Mouse (Mus musculus) heart, adult 2 months (tissue): Measurements from ENCODE around the gene Med16. TPM values are rescaled to one million over a fixed set of nuclear protein-coding genes. Genes with fewer than 3 reads are reported as not detected.

Experiments used
- DNase-seq, 2 experiments: peaks; one replicate each; pipeline ENCODE4 v3.0.0; 2021
- H3K27ac ChIP-seq: fragments of 200-600 bp; 2 replicates; pipeline ENCODE4 v1.8.1; 2022
- H3K27me3 ChIP-seq: fragments of 200-500 bp; 2 replicates; pipeline ENCODE4 v1.6.1; 2012; ENCODE audit warnings: mild to moderate bottlenecking, low read length, inconsistent platforms, mixed read lengths; ENCODE audit not compliant: control insufficient read depth, insufficient read depth
- H3K36me3 ChIP-seq: fragments of 200-500 bp; 2 replicates; pipeline ENCODE4 v1.6.1; 2012; ENCODE audit warnings: low read length, inconsistent platforms; ENCODE audit not compliant: control insufficient read depth, insufficient read depth
- H3K4me1 ChIP-seq: fragments of 200-500 bp; 2 replicates; pipeline ENCODE4 v1.6.1; 2011; ENCODE audit warnings: low read length; ENCODE audit not compliant: control insufficient read depth, insufficient read depth
- H3K4me3 ChIP-seq: fragments of 200-600 bp; 2 replicates; pipeline ENCODE4 v1.8.1; 2022
- H3K79me2 ChIP-seq: fragments of 200-500 bp; replicated peaks from 2 replicates; pipeline ENCODE4 v1.6.1; 2012; ENCODE audit warnings: mild to moderate bottlenecking, inconsistent platforms, low read length, moderate library complexity, mixed read lengths; ENCODE audit not compliant: control insufficient read depth, insufficient read depth
- H3K9ac ChIP-seq: fragments of 200-500 bp; 2 replicates; pipeline ENCODE4 v1.6.1; 2012; ENCODE audit warnings: low read depth, mild to moderate bottlenecking, control low read depth, inconsistent platforms, low read length, mixed read lengths
- CTCF ChIP-seq: fragments of 200-600 bp; IDR thresholded peaks from 2 replicates; pipeline ENCODE4 v1.8.1; 2022; ENCODE audit warnings: antibody characterized with exemption, mild to moderate bottlenecking, moderate library complexity
- EP300 ChIP-seq: fragments of 200-500 bp; IDR thresholded peaks from 2 replicates; pipeline ENCODE4 v1.6.1; 2011; ENCODE audit warnings: low read depth, low read length, control low read depth; ENCODE audit not compliant: insufficient read depth
- POLR2A ChIP-seq: fragments of 200-500 bp; IDR thresholded peaks from 2 replicates; pipeline ENCODE4 v1.6.1; 2011; ENCODE audit warnings: mild to moderate bottlenecking, low read depth, low read length, control low read depth; ENCODE audit not compliant: insufficient read depth
- WGBS: fragments of 180-500 bp; shearing (Covaris S2); methylation state at CpG from one replicate; pipeline ENCODE4 v1.1.7; 2018; 5-methylcytosine and 5-hydroxymethylcytosine counted together
- intact Hi-C: fragments of 180-260 bp; cut with DNase I; formaldehyde crosslinking; loops from one replicate; pipeline ENCODE4 v1.15.1; 2025
- polyA plus RNA-seq: library from polyadenylated mRNA; depleted of rRNA; stranded (reverse); fragments of >200 nt; gene quantifications from 2 replicates; pipeline ENCODE4 v1.2.3, GENCODE M21; 2012
- total RNA-seq, 2 experiments: library from RNA; stranded (reverse); gene quantifications; 2 replicates each; pipeline ENCODE4 v1.2.3; 2021

Med16 gene
- total and polyA plus RNA-seq, 3 experiments = 40.8 to 62.4 (median 54.1) TPM

- Histone ChIP-seq H3K4me1 (peaks cover 25% of the 10 kb centered on the region), H3K9ac (no peak overlapping the region), H3K27ac (no peak overlapping the region), H3K79me2 (no peaks in the 10 kb centered on the region), H3K27me3 (no peaks in the 10 kb centered on the region), H3K36me3 (no peaks in the 10 kb centered on the region), H3K4me3 (no peak overlapping the region)
- intact Hi-C loops = no loop called here
- DNase-seq = no peak
- WGBS = 96% methylated on average over 16 of the region's 16 CpGs
- TF ChIP-seq EP300 = no peak
- TF ChIP-seq CTCF = no peak
- no peak for TF ChIP-seq POLR2A
These were observed 22.1 kb upstream of the Med16 start for GRCm38 (mm10) chr10:79930826-79931186.

DNA sequence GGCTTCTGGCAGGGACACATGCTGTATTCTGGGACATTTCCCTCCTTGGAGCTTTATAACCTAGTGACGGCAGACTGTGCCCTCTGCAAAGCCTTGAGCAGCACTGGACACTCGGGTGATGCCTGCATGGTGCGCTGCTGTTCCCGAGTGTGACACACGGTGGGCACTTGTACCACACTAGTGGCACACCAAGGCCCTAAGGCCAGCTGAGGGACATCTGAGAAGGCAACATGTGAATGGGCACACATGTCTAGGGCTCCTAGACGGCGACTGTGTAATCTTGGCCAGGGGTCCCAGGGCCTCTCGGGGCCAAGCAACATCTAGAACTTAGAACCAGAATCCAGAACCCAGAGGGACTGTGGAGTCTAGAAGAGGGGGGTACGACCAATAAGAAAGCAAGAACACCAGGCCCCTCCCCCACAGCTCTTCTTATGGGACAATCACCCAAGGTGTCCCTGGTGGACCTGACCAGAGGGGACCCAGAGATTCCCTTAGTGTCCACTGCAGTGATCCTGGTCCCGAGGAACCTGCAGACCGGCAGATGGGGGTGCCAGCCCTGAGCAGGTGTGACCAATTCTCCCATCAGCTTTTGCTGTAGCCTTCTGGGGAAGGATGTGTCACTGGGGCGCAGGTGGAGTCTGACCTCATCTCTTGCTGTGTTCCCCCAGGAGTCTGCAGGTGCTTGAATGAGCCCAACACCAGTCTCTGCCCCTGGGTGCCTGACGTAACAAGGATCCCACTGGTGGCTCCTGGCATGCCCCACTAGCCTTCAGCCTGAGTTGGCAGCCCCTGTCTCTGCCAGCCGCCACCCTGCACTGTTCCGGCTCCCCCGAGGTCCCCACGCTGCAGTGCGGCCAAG, 21.5 kb upstream of the Med16 start:
- Histone ChIP-seq H3K4me3 (no peak overlapping the region), H3K4me1 (peaks cover 25% of the 10 kb centered on the region), H3K27ac (no peak overlapping the region), H3K9ac (no peak overlapping the region), H3K27me3 (no peaks in the 10 kb centered on the region), H3K36me3 (no peaks in the 10 kb centered on the region), H3K79me2 (no peaks in the 10 kb centered on the region)
- TF ChIP-seq EP300 (no peak), CTCF (no peak), POLR2A (no peak)
- DNase-seq = no peak
- intact Hi-C loops = loop anchor here (5.0 kb wide), 1 partner anchor 212 kb away; the partner anchor contains the start of gene Cbarp
- 88% methylated on average over 18 of the region's 18 CpGs for WGBS

GRCm38 (mm10) chr10:79928907-79929701, 20.4 kb upstream of the Med16 start:
- no peak overlapping the region for H3K4me3 ChIP-seq
- 37% methylated on average over 9 of the region's 9 CpGs for WGBS
- no peak for DNase-seq
- intact Hi-C loops = loop anchor here (5.0 kb wide), 1 partner anchor 213 kb away; the partner anchor contains the start of gene Cbarp
- H3K36me3 ChIP-seq = no peaks in the 10 kb centered on the region
- H3K27ac ChIP-seq = no peak overlapping the region
- H3K79me2 ChIP-seq = no peaks in the 10 kb centered on the region
- H3K9ac ChIP-seq = no peak overlapping the region
- no peaks in the 10 kb centered on the region for H3K27me3 ChIP-seq
- TF ChIP-seq POLR2A = no peak
- TF ChIP-seq CTCF = no peak
- no peak for TF ChIP-seq EP300
- H3K4me1 ChIP-seq = peaks cover 19% of the 10 kb centered on the region

DNA sequence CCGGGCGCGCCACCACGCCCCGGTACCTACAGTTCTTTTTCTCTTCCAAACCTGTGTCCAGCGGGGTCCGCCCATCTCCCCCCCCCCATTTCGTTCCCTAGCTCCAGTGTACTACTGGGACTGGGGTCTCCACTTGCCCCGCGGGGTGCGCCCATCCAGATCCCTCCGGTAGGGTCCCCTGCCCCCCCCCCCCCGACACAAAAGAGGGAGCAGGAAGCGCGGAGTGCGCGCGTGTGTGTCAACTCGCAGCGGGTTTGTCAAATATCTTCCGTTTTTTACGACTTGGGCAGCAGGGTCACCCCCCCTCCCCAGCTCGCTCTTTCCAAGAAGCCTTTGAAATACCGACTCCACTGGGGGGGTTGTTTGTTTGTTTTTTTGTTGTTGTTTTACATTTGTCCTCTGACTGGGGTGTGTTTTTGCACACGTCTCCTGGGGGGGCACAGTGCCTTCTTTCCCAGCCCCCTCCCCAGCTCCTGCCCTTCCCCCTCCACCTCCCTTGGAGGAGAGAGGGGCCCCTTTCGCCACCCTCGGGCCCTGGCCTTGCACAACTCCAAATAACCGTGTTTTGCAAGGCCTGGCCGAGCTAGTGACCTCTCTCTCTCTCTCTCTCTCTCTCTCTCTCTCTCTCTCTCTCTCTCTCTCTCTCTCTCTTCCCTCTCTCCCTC, 19.4 kb upstream of the Med16 start:
- H3K4me1 ChIP-seq = peaks cover 9% of the 10 kb centered on the region
- H3K27ac ChIP-seq = peak overlapping the region; percentile 86
- WGBS = 7% methylated on average over 29 of the region's 29 CpGs
- intact Hi-C loops = loop anchor here (5.0 kb wide), 1 partner anchor 214 kb away; the partner anchor contains the start of gene Cbarp
- peak overlapping the region; percentile 51 for H3K9ac ChIP-seq
- peak in 1 of 2 experiments; percentile 50 for DNase-seq
- H3K79me2 ChIP-seq = no peaks in the 10 kb centered on the region
- TF ChIP-seq CTCF = no peak
- TF ChIP-seq POLR2A = no peak
- H3K27me3 ChIP-seq = no peaks in the 10 kb centered on the region
- H3K36me3 ChIP-seq = no peaks in the 10 kb centered on the region
- H3K4me3 ChIP-seq = peak overlapping the region; percentile 66

DNA sequence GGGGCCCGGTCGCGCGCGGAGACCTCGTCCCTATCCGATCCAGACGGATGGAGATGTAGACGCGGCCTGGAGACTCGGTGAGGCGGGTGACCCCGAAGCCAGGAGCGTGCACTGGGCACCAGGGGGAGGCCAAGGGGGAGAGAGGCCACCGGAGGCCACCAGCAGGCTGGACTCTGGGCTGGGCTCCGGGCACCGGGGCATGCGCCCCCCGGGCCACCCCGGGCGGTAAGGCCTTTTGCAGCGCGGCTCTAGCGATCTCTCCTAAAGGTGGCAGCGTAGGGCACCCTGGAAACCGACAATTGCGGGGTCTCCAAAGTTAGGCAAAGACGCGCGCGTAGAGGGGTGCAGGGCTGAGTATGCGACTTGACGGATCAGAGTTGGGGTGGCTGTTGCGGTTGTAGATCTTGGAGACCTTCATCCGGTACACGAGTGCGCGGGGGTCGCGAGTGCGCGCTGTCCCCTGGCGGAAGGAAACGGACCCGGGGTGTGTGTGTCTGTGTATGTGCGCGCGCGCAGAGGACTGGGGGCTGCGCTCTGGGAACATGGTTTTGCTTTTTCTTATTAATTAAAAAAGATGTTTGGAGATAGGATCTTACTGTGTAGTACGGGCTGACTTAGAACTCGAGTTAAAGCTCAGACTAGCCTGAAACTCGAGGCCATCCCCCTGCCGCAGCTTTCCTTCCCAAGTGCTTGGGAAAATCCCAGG, 18.8 kb upstream of the Med16 start:
- DNase-seq = peak; percentile 72 to 75
- peak overlapping the region; percentile 66 for H3K4me3 ChIP-seq
- under 1% methylated on average over 54 of the region's 54 CpGs for WGBS
- TF ChIP-seq CTCF (peak; percentile 50), EP300 (no peak), POLR2A (no peak)
- H3K9ac ChIP-seq = peak overlapping the region; percentile 77
- peak overlapping the region; percentile 86 for H3K27ac ChIP-seq
- H3K4me1 ChIP-seq = peaks cover 5% of the 10 kb centered on the region
- no peaks in the 10 kb centered on the region for H3K27me3 ChIP-seq
- no peaks in the 10 kb centered on the region for H3K79me2 ChIP-seq
- intact Hi-C loops = loop anchor here (2.0 to 5.0 kb wide), 3 partner anchors 57 to 215 kb away; partner anchors contain the start of genes Abca7, Cbarp and Tmem259
- H3K36me3 ChIP-seq = no peaks in the 10 kb centered on the region
